Mouse (Mus musculus) hindbrain, embryonic 14.5 days (tissue): ENCODE measurements around the gene Pitpnm2. TPM values are rescaled to one million over a fixed set of nuclear protein-coding genes. Genes with fewer than 3 reads are reported as not detected.

Experiments used
- ATAC-seq: fragments of 200-750 bp; cut with Nextera tagmentation; 2 replicates; pipeline ENCODE4 v1.8.0; 2017; ENCODE audit warnings: moderate number of reproducible peaks, mild to moderate bottlenecking, moderate TSS enrichment, moderate library complexity; ENCODE audit not compliant: low FRiP score
- DNase-seq: peaks from one replicate; pipeline ENCODE4 v3.0.0-alpha.2; 2015; ENCODE audit warnings: low spot score
- H3K27ac ChIP-seq: fragments of 300-500 bp; sonication (generic); 2 replicates; pipeline ENCODE4 v1.5.1; 2014; ENCODE audit warnings: mild to moderate bottlenecking, moderate library complexity
- H3K27me3 ChIP-seq: fragments of 300-500 bp; sonication (generic); 2 replicates; pipeline ENCODE4 v1.6.1; 2014; ENCODE audit warnings: mild to moderate bottlenecking, low read length, mixed read lengths; ENCODE audit not compliant: control insufficient read depth, insufficient read depth
- H3K36me3 ChIP-seq: fragments of 300-500 bp; sonication (generic); replicated peaks from 2 replicates; pipeline ENCODE4 v1.6.1; 2014; ENCODE audit not compliant: control insufficient read depth, insufficient read depth
- H3K4me1 ChIP-seq: fragments of 300-500 bp; sonication (generic); replicated peaks from 2 replicates; pipeline ENCODE4 v1.6.1; 2014; ENCODE audit warnings: antibody characterized with exemption, low read length, mixed read lengths; ENCODE audit not compliant: control insufficient read depth, insufficient read depth
- H3K4me2 ChIP-seq: fragments of 300-500 bp; sonication (generic); replicated peaks from 2 replicates; pipeline ENCODE4 v1.6.1; 2014; ENCODE audit warnings: mild to moderate bottlenecking, moderate library complexity
- H3K4me3 ChIP-seq: fragments of 300-500 bp; sonication (generic); replicated peaks from 2 replicates; pipeline ENCODE4 v1.5.1; 2014; ENCODE audit warnings: mild to moderate bottlenecking, low read length
- H3K9ac ChIP-seq: fragments of 300-500 bp; sonication (generic); 2 replicates; pipeline ENCODE4 v1.6.1; 2014
- H3K9me3 ChIP-seq: fragments of 300-500 bp; sonication (generic); 2 replicates; pipeline ENCODE4 v1.6.1; 2016; ENCODE audit warnings: low read length; ENCODE audit not compliant: control insufficient read depth
- WGBS: fragments of 180-500 bp; shearing (Covaris S2); extraction: QIAGEN DNeasy Blood & Tissue Kit; methylation state at CpG from one replicate; pipeline ENCODE4 v1.1.7; 2014; 5-methylcytosine and 5-hydroxymethylcytosine counted together
- polyA plus RNA-seq: library from polyadenylated mRNA; unstranded; fragments of >200 nt; fragmentation: Nextera tagmentation; extraction: Ambion mirVana; gene quantifications from 2 replicates; pipeline ENCODE4 v1.2.1, GENCODE M21; 2014

Pitpnm2 gene
- polyA plus RNA-seq, 1 experiment from 2014 or later: 13.5 TPM

GRCm38 (mm10) chr5:124241686-124242444, 7.7 kb downstream of the Pitpnm2 start:
- Histone ChIP-seq H3K9me3 (no peaks in the 10 kb centered on the region), H3K27ac (peak overlapping the region; percentile 63), H3K4me3 (no peak overlapping the region), H3K27me3 (no peaks in the 10 kb centered on the region), H3K9ac (peak overlapping the region; percentile 24; the same call in 1 of the 2 replicates), H3K36me3 (no peaks in the 10 kb centered on the region), H3K4me2 (peak overlapping the region; percentile 28), H3K4me1 (peaks cover 20% of the 10 kb centered on the region)
- 36% methylated on average over 10 of the region's 10 CpGs for WGBS
- no peak for DNase-seq
- no peak for ATAC-seq

- H3K4me1 ChIP-seq: peaks cover 20% of the 10 kb centered on the region
- peak; percentile 51; the same call in 1 of the 2 replicates for ATAC-seq
- 21% methylated on average over 22 of the region's 22 CpGs for WGBS
- peak overlapping the region; percentile 24; the same call in 1 of the 2 replicates for H3K9ac ChIP-seq
- peak overlapping the region; percentile 28 for H3K4me2 ChIP-seq
- H3K27ac ChIP-seq: peak overlapping the region; percentile 63
- H3K27me3 ChIP-seq: no peaks in the 10 kb centered on the region
- H3K4me3 ChIP-seq: no peak overlapping the region
- H3K9me3 ChIP-seq: no peaks in the 10 kb centered on the region
- no peaks in the 10 kb centered on the region for H3K36me3 ChIP-seq
- DNase-seq: no peak
Measured at GRCm38 (mm10) chr5:124240841-124241685, 8.5 kb downstream of the Pitpnm2 start.

GRCm38 (mm10) chr5:124236180-124236579, 13.4 kb downstream of the Pitpnm2 start:
- Histone ChIP-seq H3K4me3 (no peak overlapping the region), H3K27me3 (no peaks in the 10 kb centered on the region), H3K9ac (no peak overlapping the region), H3K9me3 (no peaks in the 10 kb centered on the region), H3K4me2 (no peak overlapping the region), H3K36me3 (no peaks in the 10 kb centered on the region), H3K4me1 (peaks cover 18% of the 10 kb centered on the region), H3K27ac (no peak overlapping the region)
- WGBS: 85% methylated on average over 4 of the region's 4 CpGs
- ATAC-seq (no peak), DNase-seq (no peak)

- Histone ChIP-seq H3K9ac (no peak overlapping the region), H3K4me3 (no peak overlapping the region), H3K27ac (no peak overlapping the region), H3K9me3 (no peaks in the 10 kb centered on the region), H3K4me1 (peaks cover 8% of the 10 kb centered on the region; the same call in 1 of the 2 replicates), H3K27me3 (no peaks in the 10 kb centered on the region), H3K36me3 (no peaks in the 10 kb centered on the region), H3K4me2 (no peak overlapping the region)
- DNase-seq: no peak
- ATAC-seq: no peak
- 96% methylated on average over 6 of the region's 6 CpGs for WGBS
Measured at GRCm38 (mm10) chr5:124234778-124235177, 14.8 kb downstream of the Pitpnm2 start.

- H3K4me2 ChIP-seq: no peak overlapping the region
- H3K4me3 ChIP-seq: no peak overlapping the region
- H3K36me3 ChIP-seq: no peaks in the 10 kb centered on the region
- H3K9ac ChIP-seq: no peak overlapping the region
- 61% methylated on average over 12 of the region's 12 CpGs for WGBS
- DNase-seq (no peak), ATAC-seq (no peak)
- peaks cover 8% of the 10 kb centered on the region; the same call in 1 of the 2 replicates for H3K4me1 ChIP-seq
- no peaks in the 10 kb centered on the region for H3K9me3 ChIP-seq
- no peak overlapping the region for H3K27ac ChIP-seq
- no peaks in the 10 kb centered on the region for H3K27me3 ChIP-seq
Measured at GRCm38 (mm10) chr5:124233874-124234661, 15.5 kb downstream of the Pitpnm2 start.

- ATAC-seq: no peak
Measured at GRCm38 (mm10) chr5:124233144-124233465, 16.5 kb downstream of the Pitpnm2 start.

GRCm38 (mm10) chr5:124232360-124233143, 17.0 kb downstream of the Pitpnm2 start:
- WGBS: 70% methylated on average over 18 of the region's 18 CpGs

More at GRCm38 (mm10) chr5:124233144-124233465, 16.5 kb downstream of the Pitpnm2 start:
- Histone ChIP-seq H3K36me3 (no peaks in the 10 kb centered on the region), H3K4me3 (no peak overlapping the region), H3K27me3 (no peaks in the 10 kb centered on the region), H3K9me3 (no peaks in the 10 kb centered on the region), H3K27ac (no peak overlapping the region), H3K4me2 (no peak overlapping the region), H3K9ac (no peak overlapping the region), H3K4me1 (peaks cover 8% of the 10 kb centered on the region; the same call in 1 of the 2 replicates)
- 87% methylated on average over 8 of the region's 8 CpGs for WGBS
- no peak for DNase-seq

GRCm38 (mm10) chr5:124230461-124230860, 19.1 kb downstream of the Pitpnm2 start:
- Histone ChIP-seq H3K36me3 (no peaks in the 10 kb centered on the region), H3K9me3 (no peaks in the 10 kb centered on the region), H3K4me3 (no peak overlapping the region), H3K27me3 (no peaks in the 10 kb centered on the region), H3K27ac (no peak overlapping the region), H3K9ac (no peak overlapping the region), H3K4me2 (no peak overlapping the region), H3K4me1 (peaks cover 8% of the 10 kb centered on the region; the same call in 1 of the 2 replicates)
- DNase-seq (no peak), ATAC-seq (no peak)
- 63% methylated on average over 9 of the region's 9 CpGs for WGBS

More at GRCm38 (mm10) chr5:124232360-124233143, 17.0 kb downstream of the Pitpnm2 start:
- H3K36me3 ChIP-seq: no peaks in the 10 kb centered on the region
- no peak overlapping the region for H3K4me3 ChIP-seq
- H3K27ac ChIP-seq: no peak overlapping the region
- H3K4me1 ChIP-seq: peaks cover 8% of the 10 kb centered on the region; the same call in 1 of the 2 replicates
- H3K4me2 ChIP-seq: no peak overlapping the region
- no peak overlapping the region; the same call in 1 of the 2 replicates for H3K9ac ChIP-seq
- ATAC-seq (no peak), DNase-seq (no peak)
- H3K27me3 ChIP-seq: no peaks in the 10 kb centered on the region
- H3K9me3 ChIP-seq: no peaks in the 10 kb centered on the region
